Mouse (Mus musculus) cerebellum, adult 11-12 months (tissue): ENCODE results near the gene Creg2.
"Not testable (repeated sequence)": the region's sequence is repeated elsewhere in the genome, so short reads cannot be mapped to it uniquely, and the experiment has no call there.

ENCODE experiments used
- DNase-seq: peaks from one replicate; pipeline ENCODE4 v3.0.0; 2022

Gene Creg2

GRCm38 (mm10) chr1:39650435-39651240, 636 bp downstream of the Creg2 start:
- DNase-seq = peak; percentile 44

DNA sequence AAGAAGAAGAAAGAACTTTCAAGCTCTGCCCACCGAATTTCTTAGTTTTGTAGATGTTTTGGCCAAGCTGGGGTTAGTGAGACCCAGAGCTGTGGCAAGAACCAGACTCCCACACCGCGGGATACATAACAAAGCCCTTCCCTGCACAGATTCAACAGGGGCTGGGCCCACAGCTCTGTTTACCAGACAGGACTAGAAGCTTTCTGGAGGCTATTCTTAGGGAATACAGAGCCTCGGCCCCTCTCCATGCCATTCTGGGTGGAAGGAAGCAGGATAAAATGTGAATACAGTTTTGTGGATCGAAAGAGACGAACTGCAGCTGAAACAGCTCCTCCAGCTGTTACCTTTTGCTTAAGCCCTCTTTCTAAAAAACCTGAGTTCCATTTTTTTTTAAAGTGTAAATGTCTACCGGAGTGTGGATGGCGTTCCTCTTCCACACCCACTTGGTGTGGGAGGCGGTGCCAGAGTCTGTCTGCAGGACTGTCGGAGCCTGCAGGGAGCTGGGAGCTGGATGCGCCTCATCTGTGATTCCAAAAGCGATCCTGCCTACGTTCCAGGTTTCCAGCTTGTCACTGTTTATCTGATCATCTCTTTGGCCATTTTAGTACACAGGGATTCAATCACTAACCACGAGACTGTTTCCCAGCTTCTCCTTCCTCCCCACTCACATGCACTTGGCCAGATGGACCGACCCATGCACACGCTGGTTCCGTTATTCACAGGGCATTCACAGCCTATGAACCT, 1.4 kb downstream of the Creg2 start:
- DNase-seq = no peak

DNA sequence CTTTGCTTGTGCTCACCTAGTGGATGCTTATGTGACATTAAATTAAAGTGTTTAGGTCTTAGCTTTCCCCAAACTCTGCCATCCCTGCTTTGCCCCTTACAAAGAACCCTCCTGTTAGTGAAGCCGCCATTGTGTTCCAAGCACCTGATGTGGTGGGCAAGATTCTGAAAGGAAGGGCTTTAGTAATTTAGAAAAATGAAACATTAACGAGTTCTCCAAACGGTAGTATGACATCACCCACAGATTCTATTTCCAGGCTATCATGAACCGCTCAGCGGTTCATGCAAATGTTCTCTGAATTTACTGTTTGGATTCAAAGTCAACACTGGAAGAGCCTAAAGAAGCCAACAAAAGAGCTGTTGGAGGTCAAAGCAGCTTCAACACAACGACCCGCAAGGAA, 2.7 kb downstream of the Creg2 start:
- DNase-seq = no peak

DNA sequence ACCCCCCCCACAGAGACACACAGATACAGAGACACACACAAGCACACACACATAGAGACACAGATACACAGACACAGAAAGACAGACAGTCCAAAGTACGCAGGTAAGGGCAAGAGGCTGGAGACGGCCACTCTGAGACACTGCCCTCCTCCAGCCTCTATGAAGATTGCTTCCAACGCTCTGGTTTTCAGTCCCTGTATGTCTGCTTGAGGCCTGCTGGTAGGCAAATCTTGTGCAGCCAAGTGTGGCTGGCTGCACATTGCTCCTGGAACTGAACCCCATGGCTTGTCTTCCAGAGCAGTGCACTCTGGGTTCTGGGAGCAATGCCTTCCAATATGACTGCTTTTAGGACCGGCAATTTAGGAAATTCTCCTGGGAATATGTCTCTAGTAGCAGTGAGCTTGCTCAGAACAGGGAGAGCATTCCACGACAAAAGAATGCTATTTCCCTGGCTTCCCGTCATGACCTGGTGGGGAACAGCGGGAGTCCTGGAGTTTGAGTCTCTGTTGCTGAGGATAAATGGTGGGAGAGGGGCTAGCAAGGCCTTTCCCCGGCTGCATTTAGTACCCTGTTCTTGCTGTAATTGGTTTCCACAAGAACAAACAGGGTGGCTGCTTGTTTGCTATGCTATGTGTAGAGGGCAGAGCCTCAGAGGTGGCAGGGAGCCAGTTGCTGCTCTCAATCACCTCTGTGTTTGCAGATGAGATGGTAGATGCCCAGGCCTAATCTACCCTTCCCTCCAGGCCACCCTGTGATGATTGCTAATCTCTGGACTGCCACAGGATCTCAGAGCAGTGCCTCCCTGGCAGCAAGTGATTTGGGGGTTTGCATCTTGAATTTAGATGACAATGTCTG, 5.1 kb downstream of the Creg2 start:
- DNase-seq = no peak

DNA sequence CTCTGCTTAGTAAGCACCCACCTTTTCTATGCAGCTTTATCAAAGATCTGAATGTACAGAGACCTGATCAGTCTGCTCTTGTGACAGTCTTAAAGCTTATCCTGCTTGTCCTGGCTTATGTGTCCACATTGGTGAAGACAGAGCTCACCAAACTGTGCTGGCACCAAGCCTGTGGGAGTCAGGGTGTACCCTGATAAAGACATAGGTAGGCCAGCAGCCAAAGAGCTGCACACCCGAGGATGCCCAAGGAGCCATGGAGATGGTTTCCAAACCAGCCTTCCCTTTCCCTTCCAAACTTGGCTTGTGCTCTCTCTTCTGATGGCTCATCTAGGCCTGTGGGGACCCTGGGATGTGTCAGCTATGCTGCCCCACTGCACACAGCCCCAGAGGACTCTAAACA, 6.9 kb downstream of the Creg2 start:
- DNase-seq = no peak

DNA sequence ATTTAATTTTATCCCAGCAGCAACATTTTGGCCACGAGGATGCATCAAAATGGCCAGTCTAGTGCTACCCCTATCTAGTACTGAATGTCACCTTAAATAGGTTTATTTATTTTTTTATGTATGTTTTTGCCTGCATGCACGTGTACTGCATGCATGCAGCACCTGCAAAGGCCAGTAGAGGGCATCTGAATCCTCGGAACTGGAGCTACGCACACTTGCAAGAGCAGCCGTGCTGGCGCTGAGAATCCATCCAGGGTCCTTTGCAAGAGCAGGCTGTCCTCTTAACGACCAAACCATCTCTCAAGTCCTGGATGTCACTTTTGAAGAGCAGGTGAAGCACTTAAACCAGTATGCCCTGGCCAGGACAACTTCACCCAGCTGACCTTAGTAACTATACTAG, 9.6 kb downstream of the Creg2 start:
- DNase-seq = no peak

GRCm38 (mm10) chr1:39637139-39637538, 14.1 kb downstream of the Creg2 start:
- DNase-seq = no peak

DNA sequence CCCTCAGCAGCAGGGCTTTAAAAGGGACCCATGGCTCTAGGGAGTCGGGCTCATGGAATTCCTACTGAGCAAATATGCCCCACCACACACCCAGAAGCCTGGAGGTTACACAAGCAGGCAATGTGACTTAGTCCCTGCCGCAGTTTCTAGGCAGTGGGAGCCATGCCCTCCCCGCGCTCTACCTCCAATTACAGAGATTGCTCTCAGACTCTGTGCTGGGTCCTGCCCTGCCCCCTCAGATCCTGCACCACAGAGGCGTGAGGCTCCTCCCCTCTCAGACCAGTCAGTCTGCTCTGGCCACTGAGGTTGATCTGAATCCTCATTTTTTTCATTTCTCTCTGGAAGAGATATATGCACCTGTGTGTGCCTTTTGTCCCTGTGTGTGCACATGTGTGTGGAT, 14.6 kb downstream of the Creg2 start:
- DNase-seq = no peak

DNA sequence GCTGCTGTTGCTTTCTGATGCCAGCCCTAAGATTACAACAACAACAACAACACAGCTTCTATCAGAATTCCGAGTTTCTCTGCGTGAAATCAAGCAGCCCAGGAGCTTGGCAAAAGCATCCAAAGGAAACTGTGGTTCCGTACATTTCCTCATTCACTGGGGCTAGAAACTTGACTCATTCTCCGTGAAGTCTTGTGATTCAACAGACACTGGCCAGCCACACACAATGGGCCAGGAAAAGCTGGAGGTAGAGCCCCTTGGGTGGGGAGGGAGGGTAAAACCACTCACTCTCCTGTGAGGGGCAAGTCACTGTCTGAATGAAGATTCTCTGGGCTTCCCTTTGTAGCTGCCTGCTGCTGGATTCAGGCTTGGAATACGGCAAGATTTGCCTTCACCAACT, 15.1 kb downstream of the Creg2 start:
- DNase-seq = no peak

DNA sequence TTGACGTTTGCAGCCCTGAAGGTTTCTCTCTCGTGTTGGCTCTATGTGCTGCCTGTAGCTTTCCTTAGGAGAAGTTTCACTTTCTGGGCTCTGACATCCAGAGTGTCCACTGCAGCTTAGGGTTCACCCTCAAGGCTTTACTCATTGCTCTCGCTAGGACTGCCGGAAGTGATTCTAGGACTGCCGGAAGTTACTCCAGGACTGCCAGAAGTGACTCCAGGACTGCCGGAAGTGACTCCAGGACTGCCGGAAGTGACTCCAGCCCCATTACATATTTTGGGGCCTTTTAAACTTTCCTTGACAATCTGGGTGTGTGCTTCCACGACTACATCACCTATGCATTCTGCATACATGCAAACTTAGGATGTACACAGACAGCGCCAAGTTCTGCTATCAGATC, 22.7 kb downstream of the Creg2 start:
- no peak for DNase-seq

DNA sequence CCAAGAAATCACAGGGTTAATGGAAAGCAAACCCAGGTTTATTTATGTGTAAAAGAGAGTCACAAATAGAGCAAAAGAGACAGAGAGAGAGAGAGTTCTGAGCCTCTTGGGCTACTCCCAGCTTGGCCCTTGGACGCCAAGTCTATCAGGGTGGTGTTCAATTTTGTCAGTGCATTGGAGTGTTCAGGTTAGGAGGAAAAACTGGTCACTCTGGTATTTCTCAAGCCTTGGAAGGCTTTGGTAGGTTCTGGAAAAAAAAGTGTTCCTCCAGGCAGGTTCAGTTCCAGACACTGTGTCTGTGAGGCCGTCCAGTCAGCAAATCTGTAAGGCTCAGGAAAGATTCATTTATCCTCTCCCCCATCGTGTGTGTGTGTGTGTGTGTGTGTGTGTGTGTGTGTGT, 25.8 kb downstream of the Creg2 start:
- DNase-seq = no peak

- DNase-seq = no peak
These were observed 27.5 kb downstream of the Creg2 start for GRCm38 (mm10) chr1:39623729-39624128.

GRCm38 (mm10) chr1:39623106-39623505, 28.2 kb downstream of the Creg2 start:
- no peak for DNase-seq

DNA sequence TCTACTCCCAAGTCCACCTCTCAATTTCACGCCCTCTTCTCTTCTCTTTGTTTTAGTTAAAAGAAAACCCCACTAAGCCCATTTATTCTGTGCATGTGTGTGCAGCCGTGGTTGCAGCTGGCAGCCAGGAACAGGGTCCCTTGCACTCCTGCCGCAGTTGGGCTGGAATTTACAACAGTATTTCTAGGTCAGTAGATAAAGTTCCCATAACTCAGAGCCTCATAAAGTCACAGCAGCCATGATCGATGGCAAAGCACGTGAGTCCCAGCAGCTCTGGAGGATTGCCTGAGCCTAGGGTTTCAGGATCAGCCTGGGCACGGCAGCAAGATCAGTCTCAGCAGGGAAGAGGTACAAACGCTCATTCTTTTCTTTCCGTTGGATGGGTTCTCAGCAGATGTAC, 32.8 kb downstream of the Creg2 start:
- no peak for DNase-seq

DNA sequence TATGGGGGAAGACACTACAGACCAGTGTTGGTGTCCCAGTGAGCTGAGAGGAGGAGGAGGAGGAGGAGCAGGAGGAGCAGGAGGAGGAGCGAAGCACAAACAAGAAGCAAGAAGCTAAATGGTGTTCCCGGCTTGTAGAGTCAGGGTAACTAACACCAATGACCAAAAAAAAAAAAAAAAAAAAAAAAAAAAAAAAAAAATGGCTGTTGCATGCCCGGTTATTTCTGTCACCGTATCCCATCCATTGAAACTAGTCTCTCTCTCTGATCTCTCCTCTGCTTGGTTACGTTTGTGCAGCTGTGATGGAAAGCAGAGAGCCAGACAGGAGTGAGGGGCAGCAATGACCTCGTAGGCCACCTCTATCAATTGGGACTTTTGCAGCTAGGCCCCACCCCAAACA, 35.7 kb downstream of the Creg2 start:
- no peak for DNase-seq

DNA sequence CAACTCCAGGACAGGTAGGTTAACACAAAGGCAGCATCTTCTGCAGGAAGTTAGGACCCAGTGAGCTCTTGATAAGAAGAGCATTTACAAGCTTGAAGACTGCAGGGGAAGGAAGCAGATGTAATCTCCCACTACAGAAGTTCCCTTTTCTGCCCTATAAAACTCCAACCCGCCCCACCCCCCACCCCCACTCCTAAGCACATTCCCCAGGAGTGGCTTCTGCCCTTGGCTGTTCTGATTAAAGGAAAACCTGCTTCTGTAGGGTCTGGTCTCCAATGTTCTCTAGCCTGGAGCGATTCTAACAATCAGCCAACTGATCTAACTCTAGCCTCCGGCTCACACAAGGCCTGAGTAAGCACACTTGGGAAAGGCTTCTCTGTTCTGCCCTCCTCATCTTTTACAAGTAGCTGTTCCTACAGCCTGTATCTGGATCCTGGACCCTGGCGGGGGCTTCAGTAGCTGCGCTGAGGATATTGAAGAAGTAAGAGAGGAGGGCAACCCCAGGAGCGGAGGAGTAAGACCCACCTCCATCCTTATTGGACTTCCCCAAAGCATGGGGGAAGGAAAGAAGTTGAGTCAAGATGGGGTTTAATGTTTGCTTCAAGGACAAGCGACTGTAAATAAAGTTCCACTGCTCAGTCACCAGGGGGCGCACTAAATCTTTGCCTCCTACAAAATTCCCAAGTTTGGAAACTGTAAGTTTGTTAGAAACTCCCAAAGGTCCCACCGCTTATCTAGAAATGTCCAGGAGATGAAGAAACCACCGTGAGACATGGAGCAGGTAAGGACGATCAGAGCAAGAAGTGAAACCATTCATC, 36.6 kb downstream of the Creg2 start:
- no peak for DNase-seq

- DNase-seq = no peak
These were observed 38.2 kb downstream of the Creg2 start for GRCm38 (mm10) chr1:39613061-39613460.

GRCm38 (mm10) chr1:39612491-39612890, 38.8 kb downstream of the Creg2 start:
- no peak for DNase-seq

- no peak for DNase-seq
These were observed 42.7 kb downstream of the Creg2 start for GRCm38 (mm10) chr1:39608534-39608933.

- no peak for DNase-seq
These were observed 48.8 kb downstream of the Creg2 start for GRCm38 (mm10) chr1:39602477-39602876.

- peak; percentile 54 for DNase-seq
These were observed 52.5 kb downstream of the Creg2 start for GRCm38 (mm10) chr1:39598726-39599125.

DNA sequence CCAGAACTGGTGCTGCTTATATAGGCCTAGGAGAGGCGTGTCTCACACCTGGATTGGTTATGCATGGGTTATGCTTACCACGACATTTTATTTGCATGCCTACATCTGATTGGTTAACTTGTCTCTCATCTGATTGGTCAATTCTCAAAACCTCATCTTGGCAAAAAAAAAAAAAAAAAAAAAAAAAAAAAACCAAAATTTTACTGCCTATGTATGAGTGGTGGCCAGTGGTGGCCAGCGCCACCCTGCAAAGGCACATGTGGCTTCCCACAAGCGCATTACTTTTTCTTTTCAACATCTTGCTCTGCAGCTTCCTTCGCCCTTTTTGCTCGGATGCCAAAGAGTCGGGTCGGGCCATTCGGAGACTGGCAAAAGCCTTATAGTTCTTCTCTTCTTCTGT, 54.1 kb downstream of the Creg2 start:
- not testable (repeated sequence) for DNase-seq

GRCm38 (mm10) chr1:39593836-39594235, 57.4 kb downstream of the Creg2 start:
- DNase-seq = no peak
